Mouse (Mus musculus) small intestine, adult 2 months (tissue): ENCODE data around the gene Gabra6.

Experiments used
- CTCF ChIP-seq: fragments of 200-500 bp; IDR thresholded peaks from 2 replicates; pipeline ENCODE4 v1.5.1; 2012; ENCODE audit warnings: low read depth, mild to moderate bottlenecking, control low read depth, inconsistent platforms, low read length, moderate library complexity, mixed read lengths; ENCODE audit not compliant: insufficient replicate concordance, insufficient read length; ENCODE audit errors: extremely low read depth
- POLR2A ChIP-seq: fragments of 200-500 bp; IDR thresholded peaks from 2 replicates; pipeline ENCODE4 v1.6.1; 2012; ENCODE audit warnings: low read depth, mild to moderate bottlenecking, control low read depth, inconsistent platforms, low read length, moderate library complexity

DNA sequence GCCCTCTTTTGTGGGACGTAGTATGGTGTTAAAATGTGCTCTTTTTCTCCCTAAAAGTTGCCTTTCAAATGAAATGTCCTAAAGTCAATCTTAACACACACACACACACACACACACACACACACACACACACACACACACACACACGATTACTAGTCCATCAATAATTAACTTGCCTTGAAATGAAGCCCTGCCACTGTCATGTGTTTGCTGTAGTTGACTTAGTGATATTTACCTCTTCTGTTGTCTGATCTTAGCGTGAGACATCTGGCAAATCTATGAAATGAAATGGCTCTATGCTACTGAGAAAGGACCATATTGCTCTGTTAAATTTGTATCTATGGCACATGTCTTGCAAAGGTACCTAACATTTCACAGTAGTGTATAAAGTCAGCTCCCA, 61.9 kb downstream of the Gabra6 start:
- TF ChIP-seq POLR2A (no peak), CTCF (no peak)
